Mouse (Mus musculus): ENCODE measurements around the gene Eln.

Eln gene

GRCm38 (mm10) chr5:134743991-134744390 lies 3.1 kb downstream of the Eln start:
- no peak for DNase-seq (ENCODE audit: low read depth)

GRCm38 (mm10) chr5:134742221-134742795 lies 4.8 kb downstream of the Eln start:
- peak; percentile 13 for DNase-seq (ENCODE audit: low read depth)

- DNase-seq (ENCODE audit: low read depth) = no peak
Measured at GRCm38 (mm10) chr5:134740501-134741341, 6.4 kb downstream of the Eln start.

GRCm38 (mm10) chr5:134739951-134740350 lies 7.2 kb downstream of the Eln start:
- no peak for DNase-seq (ENCODE audit: low read depth)

GRCm38 (mm10) chr5:134734920-134735319 lies 12.2 kb downstream of the Eln start:
- no peak for DNase-seq (ENCODE audit: low read depth)

- no peak for DNase-seq (ENCODE audit: low read depth)
Measured at GRCm38 (mm10) chr5:134734072-134734471, 13.1 kb downstream of the Eln start.

- DNase-seq (ENCODE audit: low read depth) = no peak
Measured at GRCm38 (mm10) chr5:134733241-134733640, 13.9 kb downstream of the Eln start.

GRCm38 (mm10) chr5:134729124-134729523 lies 18.0 kb downstream of the Eln start:
- no peak for DNase-seq (ENCODE audit: low read depth)

GRCm38 (mm10) chr5:134728535-134728934 lies 18.6 kb downstream of the Eln start:
- no peak for DNase-seq (ENCODE audit: low read depth)

- no peak for DNase-seq (ENCODE audit: low read depth)
Measured at GRCm38 (mm10) chr5:134727001-134727639, 20.0 kb downstream of the Eln start.

GRCm38 (mm10) chr5:134725299-134725698 lies 21.8 kb downstream of the Eln start:
- no peak for DNase-seq (ENCODE audit: low read depth)

- no peak for DNase-seq (ENCODE audit: low read depth)
Measured at GRCm38 (mm10) chr5:134720058-134720457, 27.1 kb downstream of the Eln start.

- no peak for DNase-seq (ENCODE audit: low read depth)
Measured at GRCm38 (mm10) chr5:134711076-134711475, 36.0 kb downstream of the Eln start.

GRCm38 (mm10) chr5:134709275-134709674 lies 37.8 kb downstream of the Eln start:
- DNase-seq (ENCODE audit: low read depth) = no peak

GRCm38 (mm10) chr5:134704157-134704556 lies 43.0 kb downstream of the Eln start:
- DNase-seq (ENCODE audit: low read depth) = peak; percentile 54

- DNase-seq (ENCODE audit: low read depth) = no peak
Measured at GRCm38 (mm10) chr5:134695539-134695938, 51.6 kb downstream of the Eln start.

GRCm38 (mm10) chr5:134695082-134695481 lies 52.0 kb downstream of the Eln start:
- DNase-seq (ENCODE audit: low read depth) = no peak

- no peak for DNase-seq (ENCODE audit: low read depth)
Measured at GRCm38 (mm10) chr5:134692704-134693103, 54.4 kb downstream of the Eln start.

GRCm38 (mm10) chr5:134688718-134689284 lies 58.3 kb downstream of the Eln start:
- peak; percentile 98 for DNase-seq (ENCODE audit: low read depth)

- DNase-seq (ENCODE audit: low read depth) = no peak
Measured at GRCm38 (mm10) chr5:134688086-134688717, 58.9 kb downstream of the Eln start, which contains the start of gene Limk1. Gene Limk1 (minus strand): TSS chr5:134688598.

GRCm38 (mm10) chr5:134687187-134687586 lies 59.9 kb downstream of the Eln start:
- DNase-seq (ENCODE audit: low read depth) = no peak

GRCm38 (mm10) chr5:134686541-134686940 lies 60.6 kb downstream of the Eln start:
- DNase-seq (ENCODE audit: low read depth) = no peak

Measured in c-Kit-positive CD71-positive TER-119-negative erythroid progenitor cells, embryonic 14.5 days (primary cell).